Mouse (Mus musculus): Measurements from ENCODE around the gene Btbd3. TPM values are rescaled to one million over a fixed set of nuclear protein-coding genes. Genes with fewer than 3 reads are reported as not detected.

The Btbd3 gene
- polyA plus RNA-seq, 1 experiment from 2014 or later: 28.3 TPM

- Histone ChIP-seq H3K4me1 (replicated peaks; ENCODE audit: control insufficient read depth, insufficient read depth, low read length) (no peaks in the 10 kb centered on the region), H3K9ac (replicated peaks; ENCODE audit: low read depth, low read length) (no peak overlapping the region), H3K4me3 (replicated peaks; ENCODE audit: low read length) (no peak overlapping the region), H3K9me3 (ENCODE audit: control insufficient read depth, low read length) (no peaks in the 10 kb centered on the region), H3K27me3 (replicated peaks; ENCODE audit: control insufficient read depth, insufficient read depth, low read length) (no peaks in the 10 kb centered on the region), H3K36me3 (ENCODE audit: control insufficient read depth, insufficient read depth) (no peaks in the 10 kb centered on the region), H3K27ac (ENCODE audit: low read length) (no peak overlapping the region), H3K4me2 (ENCODE audit: low read length) (no peak overlapping the region)
- WGBS: 93% methylated on average over 5 of the region's 5 CpGs
- no peak for ATAC-seq
Observed at GRCm38 (mm10) chr2:138477278-138477677, 220.9 kb downstream of the Btbd3 start.

- Histone ChIP-seq H3K9ac (replicated peaks; ENCODE audit: low read depth, low read length) (no peak overlapping the region), H3K9me3 (ENCODE audit: control insufficient read depth, low read length) (no peaks in the 10 kb centered on the region), H3K4me2 (ENCODE audit: low read length) (no peak overlapping the region), H3K4me3 (replicated peaks; ENCODE audit: low read length) (no peak overlapping the region), H3K36me3 (ENCODE audit: control insufficient read depth, insufficient read depth) (no peaks in the 10 kb centered on the region), H3K27ac (ENCODE audit: low read length) (no peak overlapping the region), H3K4me1 (replicated peaks; ENCODE audit: control insufficient read depth, insufficient read depth, low read length) (no peaks in the 10 kb centered on the region), H3K27me3 (replicated peaks; ENCODE audit: control insufficient read depth, insufficient read depth, low read length) (no peaks in the 10 kb centered on the region)
- WGBS: 78% methylated on average over 3 of the region's 3 CpGs
- ATAC-seq: no peak
Observed at GRCm38 (mm10) chr2:138482541-138482940, 226.2 kb downstream of the Btbd3 start.

GRCm38 (mm10) chr2:138484871-138485270 is 228.5 kb downstream of the Btbd3 start:
- Histone ChIP-seq H3K4me1 (replicated peaks; ENCODE audit: control insufficient read depth, insufficient read depth, low read length) (no peaks in the 10 kb centered on the region), H3K27me3 (replicated peaks; ENCODE audit: control insufficient read depth, insufficient read depth, low read length) (no peaks in the 10 kb centered on the region), H3K4me3 (replicated peaks; ENCODE audit: low read length) (no peak overlapping the region), H3K9ac (replicated peaks; ENCODE audit: low read depth, low read length) (no peak overlapping the region), H3K9me3 (ENCODE audit: control insufficient read depth, low read length) (no peaks in the 10 kb centered on the region), H3K27ac (ENCODE audit: low read length) (no peak overlapping the region), H3K4me2 (ENCODE audit: low read length) (no peak overlapping the region), H3K36me3 (ENCODE audit: control insufficient read depth, insufficient read depth) (no peaks in the 10 kb centered on the region)
- 85% methylated on average over 4 of the region's 4 CpGs for WGBS
- no peak for ATAC-seq

- no peak for ATAC-seq
- 90% methylated on average over 2 of the region's 2 CpGs for WGBS
- no peak overlapping the region for H3K4me2 ChIP-seq (ENCODE audit: low read length)
Observed at GRCm38 (mm10) chr2:138490688-138491405, 234.5 kb downstream of the Btbd3 start.

GRCm38 (mm10) chr2:138492176-138492575 is 235.8 kb downstream of the Btbd3 start:
- H3K4me1 ChIP-seq (replicated peaks; ENCODE audit: control insufficient read depth, insufficient read depth, low read length): no peaks in the 10 kb centered on the region
- no peaks in the 10 kb centered on the region for H3K27me3 ChIP-seq (replicated peaks; ENCODE audit: control insufficient read depth, insufficient read depth, low read length)
- no peaks in the 10 kb centered on the region for H3K36me3 ChIP-seq (ENCODE audit: control insufficient read depth, insufficient read depth)
- no peak overlapping the region for H3K27ac ChIP-seq (ENCODE audit: low read length)
- ATAC-seq: no peak
- no peak overlapping the region for H3K9ac ChIP-seq (replicated peaks; ENCODE audit: low read depth, low read length)
- H3K4me3 ChIP-seq (replicated peaks; ENCODE audit: low read length): no peak overlapping the region
- no peak overlapping the region for H3K4me2 ChIP-seq (ENCODE audit: low read length)
- no peaks in the 10 kb centered on the region for H3K9me3 ChIP-seq (ENCODE audit: control insufficient read depth, low read length)

More at GRCm38 (mm10) chr2:138490688-138491405, 234.5 kb downstream of the Btbd3 start:
- Histone ChIP-seq H3K4me1 (replicated peaks; ENCODE audit: control insufficient read depth, insufficient read depth, low read length) (no peaks in the 10 kb centered on the region), H3K4me3 (replicated peaks; ENCODE audit: low read length) (no peak overlapping the region), H3K9ac (replicated peaks; ENCODE audit: low read depth, low read length) (no peak overlapping the region), H3K27me3 (replicated peaks; ENCODE audit: control insufficient read depth, insufficient read depth, low read length) (no peaks in the 10 kb centered on the region), H3K27ac (ENCODE audit: low read length) (no peak overlapping the region), H3K36me3 (ENCODE audit: control insufficient read depth, insufficient read depth) (no peaks in the 10 kb centered on the region), H3K9me3 (ENCODE audit: control insufficient read depth, low read length) (no peaks in the 10 kb centered on the region)

GRCm38 (mm10) chr2:138503866-138504380 is 247.6 kb downstream of the Btbd3 start:
- Histone ChIP-seq H3K4me3 (replicated peaks; ENCODE audit: low read length) (no peak overlapping the region), H3K9me3 (ENCODE audit: control insufficient read depth, low read length) (no peaks in the 10 kb centered on the region), H3K27me3 (replicated peaks; ENCODE audit: control insufficient read depth, insufficient read depth, low read length) (no peaks in the 10 kb centered on the region), H3K27ac (ENCODE audit: low read length) (no peak overlapping the region), H3K9ac (replicated peaks; ENCODE audit: low read depth, low read length) (no peak overlapping the region), H3K36me3 (ENCODE audit: control insufficient read depth, insufficient read depth) (no peaks in the 10 kb centered on the region), H3K4me2 (ENCODE audit: low read length) (no peak overlapping the region), H3K4me1 (replicated peaks; ENCODE audit: control insufficient read depth, insufficient read depth, low read length) (no peaks in the 10 kb centered on the region)
- WGBS: 86% methylated on average over 12 of the region's 12 CpGs
- no peak for ATAC-seq

- Histone ChIP-seq H3K27ac (ENCODE audit: low read length) (no peak overlapping the region), H3K9me3 (ENCODE audit: control insufficient read depth, low read length) (no peaks in the 10 kb centered on the region), H3K4me3 (replicated peaks; ENCODE audit: low read length) (no peak overlapping the region), H3K4me2 (ENCODE audit: low read length) (no peak overlapping the region), H3K9ac (replicated peaks; ENCODE audit: low read depth, low read length) (no peak overlapping the region), H3K27me3 (replicated peaks; ENCODE audit: control insufficient read depth, insufficient read depth, low read length) (no peaks in the 10 kb centered on the region), H3K4me1 (replicated peaks; ENCODE audit: control insufficient read depth, insufficient read depth, low read length) (no peaks in the 10 kb centered on the region), H3K36me3 (ENCODE audit: control insufficient read depth, insufficient read depth) (no peaks in the 10 kb centered on the region)
- ATAC-seq: no peak
- 41% methylated on average over 4 of the region's 4 CpGs for WGBS
Observed at GRCm38 (mm10) chr2:138515531-138515930, 259.2 kb downstream of the Btbd3 start.

- Histone ChIP-seq H3K4me2 (ENCODE audit: low read length) (no peak overlapping the region), H3K9me3 (ENCODE audit: control insufficient read depth, low read length) (no peaks in the 10 kb centered on the region), H3K36me3 (ENCODE audit: control insufficient read depth, insufficient read depth) (no peaks in the 10 kb centered on the region), H3K9ac (replicated peaks; ENCODE audit: low read depth, low read length) (no peak overlapping the region), H3K4me1 (replicated peaks; ENCODE audit: control insufficient read depth, insufficient read depth, low read length) (no peaks in the 10 kb centered on the region), H3K27me3 (replicated peaks; ENCODE audit: control insufficient read depth, insufficient read depth, low read length) (no peaks in the 10 kb centered on the region), H3K27ac (ENCODE audit: low read length) (no peak overlapping the region), H3K4me3 (replicated peaks; ENCODE audit: low read length) (no peak overlapping the region)
- 72% methylated on average over 1 of the region's 1 CpGs for WGBS
- ATAC-seq: no peak
Observed at GRCm38 (mm10) chr2:138528461-138528860, 272.1 kb downstream of the Btbd3 start.

GRCm38 (mm10) chr2:138531160-138531967 is 275.0 kb downstream of the Btbd3 start:
- ATAC-seq: no peak; the same call in 1 of the 2 replicates
- Histone ChIP-seq H3K4me1 (replicated peaks; ENCODE audit: control insufficient read depth, insufficient read depth, low read length) (no peaks in the 10 kb centered on the region), H3K27me3 (replicated peaks; ENCODE audit: control insufficient read depth, insufficient read depth, low read length) (no peaks in the 10 kb centered on the region), H3K27ac (ENCODE audit: low read length) (no peak overlapping the region), H3K9ac (replicated peaks; ENCODE audit: low read depth, low read length) (no peak overlapping the region), H3K4me2 (ENCODE audit: low read length) (no peak overlapping the region), H3K9me3 (ENCODE audit: control insufficient read depth, low read length) (no peaks in the 10 kb centered on the region), H3K36me3 (ENCODE audit: control insufficient read depth, insufficient read depth) (no peaks in the 10 kb centered on the region), H3K4me3 (replicated peaks; ENCODE audit: low read length) (no peak overlapping the region)
- WGBS: 8% methylated on average over 5 of the region's 5 CpGs
